19 mouse cellular contexts compared by ENCODE assay signal in genomic region chr3:57990738-57991137, GRCm38 (mm10).
DNase-seq lines count a peak whose midpoint lies in the region; ATAC-seq lines count a peak whose summit lies in the region.
"Had no signal": no experiment of that assay in that cellular context is flagged by ENCODE, and none has a peak within 500 bp of the region (broad histone marks: within the 10 kb centered on the region; RNA-seq: fewer than 3 reads in every experiment).

No protein-coding gene starts in this region.

- H3K27me3 ChIP-seq in kidney, embryonic 16.5 days (ENCODE audit: insufficient read depth, low read length): no peaks in the 10 kb centered on the region
- no peaks in the 10 kb centered on the region for H3K27me3 ChIP-seq in lung, embryonic 15.5 days
- H3K27me3 ChIP-seq: embryonic facial prominence, embryonic 12.5 days; forebrain, embryonic 13.5 days; forebrain, embryonic 15.5 days had no signal

- no peak for DNase-seq in kidney, adult 9 months
- no peak for DNase-seq in lung, postnatal 25 days (ENCODE audit: low spot score)
- DNase-seq in R1 (ENCODE audit: low read depth, low spot score): peak; percentile 17
- DNase-seq in neural tube, embryonic 10.5 days (ENCODE audit: extremely low spot score, low spot score): no peak
- DNase-seq: adrenal gland, adult 8-10 months; adrenal gland, postnatal 14 days; adrenal gland, postnatal 36 days; cerebellum, adult 11-12 months; cerebellum, adult 2 months; cerebellum, adult 9-10 months; cerebellum, postnatal 10 days; cerebellum, postnatal 25 days had no signal

- peak; percentile 62; the same call in 1 of the 2 replicates for ATAC-seq in kidney, embryonic 16.5 days (ENCODE audit: low FRiP score, low TSS enrichment)
- no peak for ATAC-seq in lung, embryonic 15.5 days (ENCODE audit: borderline replicate concordance, extremely low read depth, low FRiP score, low TSS enrichment)
- ATAC-seq: activated CD4-positive, CD25-positive, alpha-beta regulatory T cell, adult 4 months; forebrain, embryonic 13.5 days; forebrain, embryonic 15.5 days had no signal

- WGBS in kidney, embryonic 16.5 days: 38% methylated on average over 1 of the region's 1 CpGs
- 48% methylated on average over 1 of the region's 1 CpGs for WGBS in lung, embryonic 15.5 days

- 0 out of 2 replicates have a peak, but pooled peaks cover 6% of the 10 kb centered on the region for H3K4me1 ChIP-seq in kidney, embryonic 16.5 days (ENCODE audit: insufficient read depth, low read length)
- H3K4me1 ChIP-seq in lung, embryonic 15.5 days: peaks cover 13% of the 10 kb centered on the region; the same call in 1 of the 2 replicates
- H3K4me1 ChIP-seq: embryonic facial prominence, embryonic 12.5 days; forebrain, embryonic 13.5 days; forebrain, embryonic 15.5 days had no signal

- no peaks in the 10 kb centered on the region for H3K36me3 ChIP-seq in kidney, embryonic 16.5 days (ENCODE audit: insufficient read depth, low read length)
- H3K36me3 ChIP-seq in lung, embryonic 15.5 days: no peaks in the 10 kb centered on the region
- H3K36me3 ChIP-seq: embryonic facial prominence, embryonic 10.5 days; embryonic facial prominence, embryonic 12.5 days; forebrain, embryonic 15.5 days had no signal

- no peak overlapping the region for H3K4me2 ChIP-seq in kidney, embryonic 16.5 days (replicated peaks; ENCODE audit: low read depth, low read length)
- H3K4me2 ChIP-seq in lung, embryonic 15.5 days: no peak overlapping the region
- H3K4me2 ChIP-seq: embryonic facial prominence, embryonic 12.5 days; forebrain, embryonic 13.5 days; forebrain, embryonic 15.5 days had no signal

- H3K9me3 ChIP-seq in kidney, embryonic 16.5 days (ENCODE audit: low read length): 0 out of 2 replicates have a peak, but pooled peaks cover 3% of the 10 kb centered on the region
- no peaks in the 10 kb centered on the region for H3K9me3 ChIP-seq in lung, embryonic 15.5 days
- H3K9me3 ChIP-seq: embryonic facial prominence, embryonic 10.5 days; embryonic facial prominence, embryonic 12.5 days; forebrain, embryonic 13.5 days; forebrain, embryonic 15.5 days had no signal

- H3K4me3 ChIP-seq in kidney, embryonic 16.5 days (ENCODE audit: low read length): no peak overlapping the region
- H3K4me3 ChIP-seq in lung, embryonic 15.5 days: no peak overlapping the region
- H3K4me3 ChIP-seq: embryonic facial prominence, embryonic 10.5 days; embryonic facial prominence, embryonic 12.5 days; forebrain, embryonic 13.5 days; forebrain, embryonic 15.5 days had no signal

- H3K9ac ChIP-seq in kidney, embryonic 16.5 days (replicated peaks; ENCODE audit: low read length): no peak overlapping the region
- H3K9ac ChIP-seq in lung, embryonic 15.5 days: no peak overlapping the region
- H3K9ac ChIP-seq: embryonic facial prominence, embryonic 12.5 days; forebrain, embryonic 13.5 days; forebrain, embryonic 15.5 days had no signal

- peak overlapping the region; percentile 43; the same call in 1 of the 2 replicates for H3K27ac ChIP-seq in kidney, embryonic 16.5 days (ENCODE audit: low read length)
- H3K27ac ChIP-seq in lung, embryonic 15.5 days: peak overlapping the region; percentile 76
- H3K27ac ChIP-seq: embryonic facial prominence, embryonic 10.5 days; embryonic facial prominence, embryonic 12.5 days; forebrain, embryonic 13.5 days; forebrain, embryonic 15.5 days had no signal
